Mouse (Mus musculus): ENCODE measurements around the gene Lhpp.

- no peak for TF ChIP-seq CTCF (IDR thresholded peaks at IDR 0.05; ENCODE audit: low read depth)
- no peak for TF ChIP-seq EP300 (IDR thresholded peaks at IDR 0.05; ENCODE audit: low read depth)
Measured at GRCm38 (mm10) chr7:132754389-132754750, 143.9 kb downstream of the Lhpp start.
